Mouse (Mus musculus) urinary bladder, adult 2 months (tissue): ENCODE measurements around the gene Ttc21a. TPM values are rescaled to one million over a fixed set of nuclear protein-coding genes. Genes with fewer than 3 reads are reported as not detected.

Experiments
- DNase-seq: peaks from one replicate; pipeline ENCODE4 v3.0.0; 2022; ENCODE audit warnings: low spot score
- polyA plus RNA-seq: library from polyadenylated mRNA; depleted of rRNA; stranded (reverse); fragments of >200 nt; gene quantifications from 2 replicates; pipeline ENCODE4 v1.2.3, GENCODE M21; 2012

Gene Ttc21a
- polyA plus RNA-seq, 1 experiment = 1.4 TPM

GRCm38 (mm10) chr9:119941407-119941806 lies 4.0 kb downstream of the Ttc21a start:
- no peak for DNase-seq

- no peak for DNase-seq
Measured at GRCm38 (mm10) chr9:119941861-119942260, 4.5 kb downstream of the Ttc21a start.

- DNase-seq = no peak
Measured at GRCm38 (mm10) chr9:119943326-119943725, 5.9 kb downstream of the Ttc21a start.

GRCm38 (mm10) chr9:119945173-119945900 lies 7.9 kb downstream of the Ttc21a start:
- no peak for DNase-seq

GRCm38 (mm10) chr9:119948804-119949203 lies 11.4 kb downstream of the Ttc21a start:
- DNase-seq = no peak

- DNase-seq = no peak
Measured at GRCm38 (mm10) chr9:119950434-119950833, 13.0 kb downstream of the Ttc21a start.

- DNase-seq = no peak
Measured at GRCm38 (mm10) chr9:119951388-119951787, 14.0 kb downstream of the Ttc21a start.

- no peak for DNase-seq
Measured at GRCm38 (mm10) chr9:119958835-119959234, 21.4 kb downstream of the Ttc21a start.

- DNase-seq = no peak
Measured at GRCm38 (mm10) chr9:119962216-119962615, 24.8 kb downstream of the Ttc21a start.

GRCm38 (mm10) chr9:119962987-119963667 lies 25.7 kb downstream of the Ttc21a start:
- peak; percentile 55 for DNase-seq

- no peak for DNase-seq
Measured at GRCm38 (mm10) chr9:119964206-119964605, 26.8 kb downstream of the Ttc21a start.

GRCm38 (mm10) chr9:119965186-119965585 lies 27.8 kb downstream of the Ttc21a start:
- no peak for DNase-seq

GRCm38 (mm10) chr9:119966221-119966910 lies 29.0 kb downstream of the Ttc21a start:
- no peak for DNase-seq

GRCm38 (mm10) chr9:119969811-119970210 lies 32.4 kb downstream of the Ttc21a start:
- no peak for DNase-seq

GRCm38 (mm10) chr9:119970221-119970620 lies 32.8 kb downstream of the Ttc21a start:
- DNase-seq = peak; percentile 59

GRCm38 (mm10) chr9:119970763-119971656 lies 33.6 kb downstream of the Ttc21a start:
- DNase-seq = no peak

- DNase-seq = no peak
Measured at GRCm38 (mm10) chr9:119972166-119972565, 34.8 kb downstream of the Ttc21a start.

- no peak for DNase-seq
Measured at GRCm38 (mm10) chr9:119972582-119972981, 35.2 kb downstream of the Ttc21a start.

GRCm38 (mm10) chr9:119973281-119973680 lies 35.9 kb downstream of the Ttc21a start:
- DNase-seq = no peak

GRCm38 (mm10) chr9:119973869-119974520 lies 36.6 kb downstream of the Ttc21a start:
- no peak for DNase-seq

- DNase-seq = no peak
Measured at GRCm38 (mm10) chr9:119974609-119975008, 37.2 kb downstream of the Ttc21a start.
